Mouse (Mus musculus): Measurements from ENCODE around the gene Pde10a.

Gene Pde10a

DNA sequence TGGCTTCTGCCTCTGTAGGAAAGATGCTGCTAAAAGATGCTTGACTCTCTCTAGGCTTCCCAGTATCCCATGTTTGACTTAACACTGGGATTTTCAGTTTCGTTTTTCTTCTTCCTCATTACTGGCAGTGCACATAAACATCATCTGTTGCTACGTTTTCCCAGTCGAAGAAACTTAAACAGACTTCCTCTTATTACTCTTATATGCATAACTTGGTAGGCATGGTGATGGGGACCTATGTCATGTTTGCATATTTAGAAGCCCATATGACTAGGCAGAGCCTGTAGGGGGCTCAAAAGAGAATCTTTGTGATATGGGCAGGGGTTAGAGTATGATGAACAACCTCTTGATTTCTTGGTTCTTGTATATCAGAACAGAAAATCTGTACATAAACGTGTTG is 224.3 kb downstream of the Pde10a start:
- no peak for DNase-seq (ENCODE audit: low spot score in 2 of 2)

GRCm38 (mm10) chr17:8757576-8757975 is 232.4 kb downstream of the Pde10a start:
- no peak for DNase-seq (ENCODE audit: low spot score in 2 of 2)

GRCm38 (mm10) chr17:8763248-8763647 is 238.1 kb downstream of the Pde10a start:
- no peak for DNase-seq (ENCODE audit: low spot score in 2 of 2)

DNA sequence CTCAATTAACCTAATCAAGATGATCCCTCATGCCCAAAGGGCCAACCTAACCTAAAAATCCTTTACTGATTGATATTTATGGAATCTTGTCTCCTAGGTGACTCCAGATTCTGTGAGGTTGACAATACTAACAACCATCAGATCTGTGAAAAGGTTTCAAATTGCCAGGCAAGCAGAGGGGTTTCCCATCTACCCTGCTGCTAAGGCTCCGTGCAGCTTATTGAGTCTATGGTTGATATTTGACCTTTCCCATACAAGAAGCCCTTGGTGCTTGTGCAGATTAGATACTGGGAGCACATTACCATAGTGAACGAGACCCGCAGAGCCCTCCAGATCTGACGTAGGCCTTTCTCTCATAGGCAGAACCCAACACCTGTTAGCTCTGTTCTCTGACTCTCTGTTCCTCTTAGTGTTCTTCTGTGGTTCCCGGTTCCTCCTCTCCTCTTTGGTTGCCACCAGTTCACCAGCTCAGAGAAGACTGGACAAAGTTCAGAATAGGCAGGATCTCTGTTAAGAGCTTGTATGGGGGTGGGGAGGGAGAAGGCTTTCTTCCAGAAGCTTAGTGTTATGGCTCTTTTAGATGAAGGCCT is 240.9 kb downstream of the Pde10a start:
- DNase-seq (ENCODE audit: low spot score in 2 of 2), result no peak

GRCm38 (mm10) chr17:8769155-8769554 is 244.0 kb downstream of the Pde10a start:
- no peak for DNase-seq (ENCODE audit: low spot score in 2 of 2)

GRCm38 (mm10) chr17:8773391-8773790 is 248.2 kb downstream of the Pde10a start:
- DNase-seq (ENCODE audit: low spot score in 2 of 2), result no peak

GRCm38 (mm10) chr17:8774301-8774700 is 249.1 kb downstream of the Pde10a start:
- DNase-seq (ENCODE audit: low spot score in 2 of 2), result no peak

- no peak for DNase-seq (ENCODE audit: low spot score in 2 of 2)
Observed at GRCm38 (mm10) chr17:8775571-8776161, 250.5 kb downstream of the Pde10a start.

- peak in 1 of 2 experiments; percentile 20 for DNase-seq (ENCODE audit: low spot score in 2 of 2)
Observed at GRCm38 (mm10) chr17:8777710-8778109, 252.5 kb downstream of the Pde10a start.

DNA sequence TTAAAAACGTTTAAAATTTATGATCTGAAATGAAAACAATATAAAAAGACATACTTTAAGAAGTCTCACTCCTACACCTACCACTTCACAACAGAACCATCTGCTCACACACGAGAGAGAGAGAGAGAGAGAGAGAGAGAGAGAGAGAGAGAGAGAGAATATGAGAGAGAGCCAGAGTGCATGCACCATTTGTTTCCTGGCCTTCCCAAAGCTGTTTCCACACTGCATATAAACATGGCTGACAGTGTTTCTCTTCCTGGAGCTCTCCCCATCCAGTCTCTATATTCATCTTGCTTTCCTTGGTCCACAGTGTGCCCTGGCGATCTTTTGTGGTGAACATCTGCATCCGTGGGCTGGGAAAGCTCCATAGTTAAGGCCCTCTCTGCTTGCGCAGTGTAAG is 253.7 kb downstream of the Pde10a start:
- DNase-seq (ENCODE audit: low spot score in 2 of 2), result no peak

- no peak for DNase-seq (ENCODE audit: low spot score in 2 of 2)
Observed at GRCm38 (mm10) chr17:8780484-8780883, 255.3 kb downstream of the Pde10a start.

DNA sequence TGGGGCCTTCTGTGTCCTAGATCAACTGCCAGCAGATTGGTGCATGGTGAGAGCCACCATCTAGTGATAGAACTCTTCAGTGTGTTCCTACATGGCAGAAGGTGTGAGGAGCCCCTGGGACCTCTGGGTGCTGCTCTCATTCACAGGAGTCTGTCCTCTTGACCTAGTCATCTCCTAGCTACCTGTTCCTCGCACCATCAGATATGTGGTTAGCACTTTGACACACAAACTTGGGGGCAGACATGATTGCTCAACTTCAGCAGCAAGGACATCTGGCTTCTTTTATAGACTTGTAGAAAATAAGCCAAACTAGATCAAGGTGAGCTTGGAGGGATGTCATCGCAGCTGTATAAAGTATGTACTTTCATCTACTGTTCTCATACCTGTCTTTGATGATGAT is 255.9 kb downstream of the Pde10a start:
- no peak for DNase-seq (ENCODE audit: low spot score in 2 of 2)

GRCm38 (mm10) chr17:8781576-8781975 is 256.4 kb downstream of the Pde10a start:
- no peak for DNase-seq (ENCODE audit: low spot score in 2 of 2)

DNA sequence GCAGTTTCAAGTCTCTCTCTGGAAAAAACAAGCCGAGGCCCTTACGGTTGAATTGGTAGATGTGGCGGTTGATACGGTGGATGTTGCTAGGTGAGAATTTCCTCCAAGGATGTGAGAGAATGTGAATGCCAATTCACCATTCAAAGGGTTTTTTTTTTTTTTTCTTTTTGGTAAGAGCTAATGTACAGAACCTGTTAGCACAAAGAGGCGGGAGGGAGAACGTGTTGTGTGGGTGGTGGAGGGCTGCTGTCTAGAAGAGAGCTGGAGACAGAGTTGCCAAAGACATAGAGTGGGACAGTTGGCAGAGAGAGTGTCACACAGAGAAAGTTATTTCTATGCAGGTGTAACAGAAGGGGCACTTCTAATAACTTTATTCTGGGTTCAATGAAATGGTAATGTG is 260.7 kb downstream of the Pde10a start:
- DNase-seq (ENCODE audit: low spot score in 2 of 2), result no peak

GRCm38 (mm10) chr17:8786484-8786883 is 261.3 kb downstream of the Pde10a start:
- no peak for DNase-seq (ENCODE audit: low spot score in 2 of 2)

DNA sequence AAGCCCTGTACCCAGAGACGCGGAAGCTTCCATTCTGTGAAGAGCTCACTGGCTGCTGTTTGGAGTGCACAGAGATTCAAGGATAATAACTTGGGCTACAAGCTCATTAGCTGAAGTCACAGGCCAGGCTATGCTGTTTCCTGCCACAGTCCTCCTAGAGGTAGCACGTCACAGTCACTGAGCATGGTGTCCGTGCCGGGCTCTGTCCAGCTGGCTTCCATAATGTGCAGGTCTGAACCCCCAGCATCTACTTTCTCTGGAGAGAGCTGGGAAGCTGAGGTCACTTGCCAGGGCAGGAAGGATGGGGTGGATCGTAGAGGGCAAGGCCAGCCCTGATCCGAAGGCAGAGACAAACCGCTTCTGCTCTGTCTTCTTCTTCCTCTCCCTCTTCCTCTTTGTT is 262.6 kb downstream of the Pde10a start:
- no peak for DNase-seq (ENCODE audit: low spot score in 2 of 2)

- no peak for DNase-seq (ENCODE audit: low spot score in 2 of 2)
Observed at GRCm38 (mm10) chr17:8791561-8791960, 266.4 kb downstream of the Pde10a start.

GRCm38 (mm10) chr17:8792611-8793010 is 267.4 kb downstream of the Pde10a start:
- DNase-seq (ENCODE audit: low spot score in 2 of 2), result no peak

- DNase-seq (ENCODE audit: low spot score in 2 of 2), result no peak
Observed at GRCm38 (mm10) chr17:8797624-8798023, 272.5 kb downstream of the Pde10a start.

DNA sequence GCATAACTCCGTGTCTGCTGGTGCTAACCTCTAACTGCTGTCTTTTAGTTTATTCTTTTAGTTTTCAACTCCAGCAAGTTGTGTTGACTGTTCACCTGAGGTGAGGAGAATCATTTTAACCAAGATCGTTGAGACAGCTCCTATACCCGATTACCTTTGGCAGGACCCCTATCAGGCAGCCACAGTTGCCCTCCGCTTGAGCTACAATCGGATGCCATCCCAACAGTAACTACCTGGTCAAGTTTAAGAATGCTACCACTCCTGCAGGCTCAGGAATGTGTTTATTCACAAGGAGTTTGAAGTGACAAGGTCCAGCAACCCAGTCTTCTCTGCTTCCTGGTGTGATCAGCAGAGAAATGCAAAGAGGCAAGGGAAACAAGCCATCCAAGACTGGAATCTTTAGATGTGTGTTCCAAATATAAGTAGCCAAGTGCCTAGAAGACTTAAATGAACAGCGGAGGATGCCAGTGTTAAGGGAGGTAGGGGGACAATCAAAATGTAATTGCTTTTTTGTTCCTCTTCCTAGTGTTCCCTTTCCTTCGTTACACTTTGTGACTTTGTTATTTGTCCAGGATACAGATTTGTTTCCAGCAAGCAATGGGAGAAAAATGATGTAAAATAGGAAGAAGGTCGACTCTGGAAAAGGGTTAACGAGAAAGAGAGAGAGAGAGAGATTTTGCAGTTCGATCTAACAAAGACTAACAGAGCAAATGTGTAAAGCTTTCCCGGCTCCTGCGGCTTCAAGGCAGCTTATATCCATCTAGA is 273.5 kb downstream of the Pde10a start:
- DNase-seq (ENCODE audit: low spot score in 2 of 2), result no peak

DNA sequence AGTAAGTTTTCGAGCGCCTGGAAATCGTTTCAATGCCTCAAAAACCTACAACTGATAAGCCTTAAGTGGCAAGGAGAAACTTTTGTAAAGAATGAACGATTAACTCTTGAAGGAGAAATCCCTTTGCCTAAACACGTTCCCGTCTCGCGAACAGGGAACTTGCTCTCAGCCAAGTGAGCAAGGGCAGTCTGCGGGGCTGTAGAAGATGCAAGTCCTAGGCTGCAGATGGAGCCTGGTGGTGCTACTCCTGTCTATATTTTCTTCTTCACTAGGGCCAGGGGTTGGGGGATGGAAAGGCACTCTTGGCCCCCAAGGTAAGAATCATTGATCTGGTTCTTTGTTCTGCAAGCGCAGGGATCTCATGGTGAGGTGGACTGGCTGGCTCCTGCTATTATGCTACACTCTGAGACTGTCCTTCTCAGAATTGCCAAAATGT is 274.1 kb downstream of the Pde10a start:
- no peak for DNase-seq (ENCODE audit: low spot score in 2 of 2)

DNA sequence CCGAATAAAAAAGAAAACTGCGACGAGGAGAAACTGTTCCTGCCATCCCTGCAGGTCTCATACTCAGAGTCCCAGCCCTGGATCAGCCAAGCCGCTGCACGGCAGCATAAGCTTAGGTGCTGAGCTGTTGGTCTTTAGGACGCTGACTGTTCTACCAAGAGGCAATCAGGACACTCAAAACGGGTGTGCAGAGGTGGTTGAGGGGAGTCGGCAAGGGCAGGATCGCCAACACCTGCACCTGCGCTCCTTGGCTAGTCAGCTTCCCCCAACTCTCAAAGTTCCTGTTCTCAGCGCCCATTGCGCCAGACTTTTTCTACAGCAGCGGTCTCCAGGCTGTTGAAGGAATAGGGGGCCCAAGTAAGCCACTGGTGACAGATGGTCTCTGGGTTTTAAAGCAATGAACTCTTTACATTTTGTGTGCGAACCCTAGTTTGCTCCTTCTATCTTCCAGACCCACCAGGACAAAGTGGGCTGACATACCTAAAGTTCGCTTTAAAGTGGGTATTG is 274.8 kb downstream of the Pde10a start:
- DNase-seq (ENCODE audit: low spot score in 2 of 2), result no peak

Measured in frontal cortex, postnatal 14 days (tissue).